Mouse (Mus musculus) kidney, postnatal 0 days (tissue): ENCODE data around the gene Psg22. TPM values are rescaled to one million over a fixed set of nuclear protein-coding genes. Genes with fewer than 3 reads are reported as not detected.
"Not testable (repeated sequence)": the region's sequence is repeated elsewhere in the genome, so short reads cannot be mapped to it uniquely, and the experiment has no call there.

Source experiments
- ATAC-seq: fragments of 200-750 bp; cut with Nextera tagmentation; replicated peaks from 2 replicates; pipeline ENCODE4 v1.8.0; 2017; ENCODE audit warnings: low read depth, moderate number of reproducible peaks, moderate TSS enrichment, moderate library complexity; ENCODE audit not compliant: low FRiP score
- DNase-seq: peaks from one replicate; pipeline ENCODE4 v3.0.0-alpha.2; 2016; ENCODE audit warnings: low spot score
- H3K27ac ChIP-seq: fragments of 300-500 bp; sonication (generic); 2 replicates; pipeline ENCODE4 v1.5.1; 2014; ENCODE audit warnings: mild to moderate bottlenecking
- H3K27me3 ChIP-seq: fragments of 300-500 bp; sonication (generic); 2 replicates; pipeline ENCODE4 v1.6.1; 2014; ENCODE audit warnings: low read length, mixed read lengths; ENCODE audit not compliant: insufficient read depth
- H3K36me3 ChIP-seq: fragments of 300-500 bp; sonication (generic); 2 replicates; pipeline ENCODE4 v1.6.1; 2014; ENCODE audit warnings: low read length, mixed read lengths; ENCODE audit not compliant: insufficient read depth
- H3K4me1 ChIP-seq: fragments of 300-500 bp; sonication (generic); replicated peaks from 2 replicates; pipeline ENCODE4 v1.6.1; 2014; ENCODE audit warnings: antibody characterized with exemption, low read length, mixed read lengths; ENCODE audit not compliant: insufficient read depth
- H3K4me2 ChIP-seq: fragments of 300-500 bp; sonication (generic); 2 replicates; pipeline ENCODE4 v1.6.1; 2014; ENCODE audit warnings: mild to moderate bottlenecking, low read length, moderate library complexity, mixed read lengths
- H3K4me3 ChIP-seq: fragments of 300-500 bp; sonication (generic); replicated peaks from 2 replicates; pipeline ENCODE4 v1.5.1; 2014; ENCODE audit warnings: low read depth, low read length
- H3K9ac ChIP-seq: fragments of 300-500 bp; sonication (generic); 2 replicates; pipeline ENCODE4 v1.6.1; 2014; ENCODE audit warnings: low read depth, low read length
- H3K9me3 ChIP-seq: fragments of 300-500 bp; sonication (generic); replicated peaks from 2 replicates; pipeline ENCODE4 v1.6.1; 2016; ENCODE audit warnings: low read length, inconsistent platforms, mixed read lengths
- CTCF ChIP-seq: IDR thresholded peaks from 2 replicates; pipeline ENCODE4 v1.5.1; 2016; ENCODE audit warnings: antibody characterized with exemption, low read depth, mild to moderate bottlenecking, moderate library complexity
- WGBS: fragments of 180-500 bp; shearing (Covaris S2); extraction: QIAGEN DNeasy Blood & Tissue Kit; methylation state at CpG from one replicate; pipeline ENCODE4 v1.1.7; 2014; 5-methylcytosine and 5-hydroxymethylcytosine counted together
- polyA plus RNA-seq: library from polyadenylated mRNA; unstranded; fragments of >200 nt; fragmentation: Nextera tagmentation; extraction: Ambion mirVana; gene quantifications from 2 replicates; pipeline ENCODE4 v1.2.1, GENCODE M21; 2015

The Psg22 gene
- polyA plus RNA-seq, 1 experiment from 2014 or later = not detected

DNA sequence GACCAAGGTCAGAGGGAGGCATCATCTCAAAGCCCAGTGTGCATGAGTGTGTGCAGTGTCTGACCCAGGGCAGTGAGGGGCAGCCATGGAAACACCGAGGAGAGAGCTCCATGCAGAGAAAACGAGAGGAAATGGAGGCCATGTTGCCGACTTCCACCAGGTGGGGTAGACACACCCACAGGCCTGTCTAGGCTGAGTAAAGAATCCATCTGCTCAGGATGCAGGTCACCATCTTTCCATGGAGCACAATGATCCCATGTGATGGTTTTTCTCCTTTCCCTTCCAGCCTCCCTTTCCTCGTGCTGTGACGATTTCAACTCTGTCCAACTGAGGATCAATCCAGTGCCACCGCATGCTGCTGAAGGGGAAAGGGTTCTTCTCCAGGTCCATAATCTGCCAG, 6.1 kb downstream of the Psg22 start:
- ATAC-seq (no peak), DNase-seq (no peak)
- Histone ChIP-seq H3K4me3 (no peak overlapping the region), H3K27me3 (no peaks in the 10 kb centered on the region), H3K4me2 (no peak overlapping the region), H3K36me3 (no peaks in the 10 kb centered on the region), H3K27ac (no peak overlapping the region), H3K4me1 (no peaks in the 10 kb centered on the region), H3K9me3 (no peaks in the 10 kb centered on the region), H3K9ac (no peak overlapping the region)
- no peak for TF ChIP-seq CTCF
- whole genome bisulfite sequencing = 74% methylated on average over 6 of the region's 6 CpGs

DNA sequence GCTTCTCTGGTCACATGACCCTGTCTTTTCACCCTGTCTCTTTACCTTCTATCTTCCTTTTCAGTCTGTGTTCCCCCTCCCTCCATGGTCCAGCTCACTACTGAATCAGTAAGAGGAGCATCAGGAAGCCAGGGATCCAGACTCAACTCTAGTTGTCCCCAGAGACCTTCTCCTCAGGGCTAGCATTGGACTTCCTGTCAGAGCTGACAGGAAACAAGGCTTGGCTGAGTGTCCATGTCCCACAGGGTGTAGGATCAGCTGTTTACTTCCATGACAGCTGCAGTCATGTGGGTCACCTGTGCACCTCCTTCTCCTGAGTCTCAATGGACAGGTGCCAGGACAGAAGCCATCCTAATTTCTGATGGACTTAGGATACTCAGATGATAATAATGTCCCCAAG, 8.0 kb downstream of the Psg22 start:
- not testable (repeated sequence) for H3K4me2 ChIP-seq, DNase-seq, H3K9me3 ChIP-seq, H3K27ac ChIP-seq, H3K4me1 ChIP-seq, H3K27me3 ChIP-seq, ATAC-seq, H3K9ac ChIP-seq, H3K36me3 ChIP-seq, H3K4me3 ChIP-seq

GRCm38 (mm10) chr7:18728391-18728790, 10.5 kb downstream of the Psg22 start:
- Histone ChIP-seq H3K4me1 (no peaks in the 10 kb centered on the region), H3K27ac (no peak overlapping the region), H3K4me3 (no peak overlapping the region), H3K9ac (no peak overlapping the region), H3K4me2 (no peak overlapping the region), H3K9me3 (no peaks in the 10 kb centered on the region), H3K36me3 (no peaks in the 10 kb centered on the region), H3K27me3 (no peaks in the 10 kb centered on the region; the same call in 1 of the 2 replicates)
- TF ChIP-seq CTCF = no peak
- DNase-seq (no peak), ATAC-seq (no peak)
- 83% methylated on average over 1 of the region's 1 CpGs for whole genome bisulfite sequencing

DNA sequence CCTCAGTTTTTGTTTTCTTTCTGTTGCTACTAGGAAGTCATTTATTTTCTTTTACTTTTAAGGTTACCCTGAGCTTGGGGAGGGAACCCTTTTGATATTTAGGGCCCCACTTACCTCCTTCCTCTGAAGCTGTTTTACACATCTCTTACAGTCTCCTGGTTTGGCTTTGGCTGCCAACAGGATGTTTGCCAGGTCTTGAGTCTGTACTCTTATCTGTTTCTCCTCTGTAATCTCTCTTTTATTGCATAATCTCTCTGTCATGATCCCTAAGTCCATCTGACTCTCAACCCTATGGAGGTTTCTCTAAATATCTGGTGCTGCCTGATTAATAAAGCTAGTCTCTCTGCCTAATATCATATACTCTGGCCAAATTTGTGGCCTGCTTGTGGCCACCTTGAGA, 15.2 kb downstream of the Psg22 start:
- no peak overlapping the region for H3K4me3 ChIP-seq
- H3K9me3 ChIP-seq = no peaks in the 10 kb centered on the region
- H3K9ac ChIP-seq = no peak overlapping the region
- TF ChIP-seq CTCF = no peak
- H3K36me3 ChIP-seq = no peaks in the 10 kb centered on the region
- H3K27ac ChIP-seq = no peak overlapping the region
- DNase-seq = no peak
- H3K27me3 ChIP-seq = no peaks in the 10 kb centered on the region; the same call in 1 of the 2 replicates
- no peak overlapping the region for H3K4me2 ChIP-seq
- ATAC-seq = no peak
- no peaks in the 10 kb centered on the region for H3K4me1 ChIP-seq

DNA sequence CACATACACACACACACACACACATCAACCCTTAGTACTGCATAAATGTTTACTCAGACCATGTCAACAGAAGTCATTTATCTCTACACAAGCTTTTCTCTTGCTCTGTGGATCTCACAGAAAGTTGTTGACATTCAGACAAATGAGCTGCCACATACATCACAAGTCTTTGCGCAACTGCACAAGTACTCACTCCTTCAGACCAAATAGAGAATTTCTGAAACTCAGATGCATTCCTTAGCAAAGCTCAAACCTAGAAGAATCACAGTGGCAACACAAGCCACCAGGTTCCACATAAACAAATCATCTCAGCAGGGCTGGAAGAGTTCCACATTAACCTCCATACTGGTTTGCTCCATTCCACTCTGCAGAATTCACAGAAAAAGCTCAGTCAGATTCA, 16.6 kb downstream of the Psg22 start:
- TF ChIP-seq CTCF = no peak
- Histone ChIP-seq H3K9me3 (no peaks in the 10 kb centered on the region), H3K36me3 (no peaks in the 10 kb centered on the region)

DNA sequence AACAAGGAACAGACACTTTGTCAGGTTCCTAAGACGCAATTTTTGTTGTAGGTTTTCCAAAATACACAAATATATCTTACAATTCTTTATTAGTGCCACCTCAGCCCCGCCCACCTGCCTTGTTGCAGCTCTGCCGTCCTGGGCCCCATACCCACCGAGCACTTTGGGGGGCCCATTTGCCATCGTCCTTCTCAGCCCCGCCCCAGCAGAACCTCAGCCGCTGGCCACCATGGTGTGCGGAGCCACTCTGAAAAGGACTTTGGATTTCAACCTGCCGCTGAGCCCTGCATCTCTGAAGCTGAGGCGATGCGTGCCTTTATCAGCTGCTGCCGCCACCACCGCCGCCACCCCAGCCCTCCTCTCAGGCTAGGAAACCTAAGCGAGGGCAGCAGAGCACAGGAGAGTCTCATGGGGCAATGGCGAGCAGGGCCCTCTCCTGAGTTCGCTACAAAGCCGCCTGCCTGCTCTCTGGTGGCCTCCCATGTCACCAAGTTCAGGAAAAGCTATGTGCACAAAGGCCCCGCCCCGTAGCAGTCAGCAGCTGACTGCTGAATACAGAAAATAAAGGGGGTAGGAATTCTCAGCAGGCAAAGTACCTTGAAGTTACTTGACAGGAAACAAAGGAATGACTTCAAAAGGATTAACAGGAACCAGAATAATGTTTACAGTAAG, 28.4 kb downstream of the Psg22 start:
- Histone ChIP-seq H3K9ac (no peak overlapping the region), H3K27me3 (peaks cover 9% of the 10 kb centered on the region; the same call in 1 of the 2 replicates), H3K36me3 (no peaks in the 10 kb centered on the region), H3K9me3 (no peaks in the 10 kb centered on the region), H3K4me2 (peak overlapping the region; percentile 26; the same call in 1 of the 2 replicates), H3K27ac (no peak overlapping the region), H3K4me3 (no peak overlapping the region), H3K4me1 (no peaks in the 10 kb centered on the region)
- DNase-seq = peak; percentile 5
- ATAC-seq = no peak
- no peak for TF ChIP-seq CTCF
- 9% methylated on average over 20 of the region's 20 CpGs for WGBS

More for the DNA sequence above, 16.6 kb downstream of the Psg22 start:
- WGBS = 79% methylated on average over 1 of the region's 1 CpGs
- H3K4me1 ChIP-seq = no peaks in the 10 kb centered on the region
- H3K27me3 ChIP-seq = no peaks in the 10 kb centered on the region; the same call in 1 of the 2 replicates
- ATAC-seq = no peak
- DNase-seq = no peak
- no peak overlapping the region for H3K27ac ChIP-seq
- H3K4me3 ChIP-seq = no peak overlapping the region
- H3K4me2 ChIP-seq = no peak overlapping the region
- H3K9ac ChIP-seq = no peak overlapping the region

DNA sequence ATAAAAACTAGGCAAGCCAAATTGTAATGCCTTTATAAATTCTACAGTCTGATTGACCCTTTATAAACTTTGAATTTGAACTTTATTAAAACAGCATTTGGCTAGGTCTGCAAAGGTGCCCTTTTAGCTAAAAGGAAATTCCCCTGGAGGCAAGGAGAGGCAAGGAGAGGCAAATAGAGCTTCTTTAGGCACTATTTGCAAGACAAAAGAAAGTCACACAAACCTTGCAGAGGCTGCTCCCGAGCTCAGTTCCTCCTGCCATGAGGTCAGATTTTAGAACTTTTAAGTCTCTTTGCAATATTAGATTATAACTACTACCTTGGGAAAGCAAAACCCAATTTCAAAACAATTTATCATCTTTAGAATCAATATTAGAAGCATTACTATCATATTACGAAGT, 29.5 kb downstream of the Psg22 start:
- not testable (repeated sequence) for H3K4me2 ChIP-seq, H3K9ac ChIP-seq, H3K27ac ChIP-seq, DNase-seq, H3K4me3 ChIP-seq, ATAC-seq, H3K27me3 ChIP-seq, H3K36me3 ChIP-seq, H3K4me1 ChIP-seq, H3K9me3 ChIP-seq
- whole genome bisulfite sequencing = 52% methylated on average over 2 of the region's 2 CpGs
